In genomic region chr5:24351278-24351677, GRCm38 (mm10) we compare ENCODE assay signal across 8 mouse cellular contexts. TPM values are rescaled to one million over a fixed set of nuclear protein-coding genes. Genes with fewer than 3 reads are reported as not detected.
DNase-seq lines count a peak whose midpoint lies in the region; ATAC-seq and TF ChIP-seq lines count a peak whose summit lies in the region.

Gene Kcnh2 (minus strand): TSS chr5:24351604.

- H3K9me3 ChIP-seq in kidney, embryonic 16.5 days (ENCODE audit: low read length) = no peaks in the 10 kb centered on the region
- no peaks in the 10 kb centered on the region for H3K9me3 ChIP-seq in heart, embryonic 12.5 days (replicated peaks)

- intact Hi-C loops in left cerebral cortex, postnatal 14 days (cut with DNase I) = no loop called here

- H3K27ac ChIP-seq in kidney, embryonic 16.5 days (ENCODE audit: low read length) = peak within 1 kb of the TSS; percentile 90
- H3K27ac ChIP-seq in heart, embryonic 12.5 days (ENCODE audit: poor library complexity, severe bottlenecking) = peak within 1 kb of the TSS; percentile 99
- H3K27ac ChIP-seq in olfactory bulb, adult 2 months (ENCODE audit: insufficient read depth, low read depth, low read length) = peak within 1 kb of the TSS; percentile 93

- no peak for DNase-seq in kidney, adult 18-20 months
- DNase-seq in adrenal gland, postnatal 14 days = no peak
- no peak for DNase-seq in left cerebral cortex, postnatal 14 days (ENCODE audit: low spot score in 2 of 2)
- no peak for DNase-seq in embryo, embryonic 9.5 days (ENCODE audit: extremely low spot score)
- DNase-seq in embryo, embryonic 10 days (ENCODE audit: low spot score) = no peak

- H3K4me2 ChIP-seq in kidney, embryonic 16.5 days (replicated peaks; ENCODE audit: low read depth, low read length) = peak within 1 kb of the TSS; percentile 97
- peak within 1 kb of the TSS; percentile 91 for H3K4me2 ChIP-seq in heart, embryonic 12.5 days

- ATAC-seq in kidney, embryonic 16.5 days (ENCODE audit: low FRiP score, low TSS enrichment) = peak; percentile 36
- ATAC-seq in heart, embryonic 12.5 days (ENCODE audit: insufficient number of reproducible peaks, low FRiP score) = 0 out of 2 replicates have a peak, but pooled peaks have one; percentile 0

- peak within 1 kb of the TSS; percentile 75 for H3K9ac ChIP-seq in kidney, embryonic 16.5 days (replicated peaks; ENCODE audit: low read length)
- peak within 1 kb of the TSS; percentile 97 for H3K9ac ChIP-seq in heart, embryonic 12.5 days

- no peak for TF ChIP-seq POLR2A in olfactory bulb, adult 2 months (IDR thresholded peaks at IDR 0.05; ENCODE audit: insufficient read depth, low read depth, low read length)

- WGBS in kidney, embryonic 16.5 days = 0% methylated on average over 34 of the region's 53 CpGs
- under 1% methylated on average over 40 of the region's 53 CpGs for WGBS in heart, embryonic 12.5 days
- under 1% methylated on average over 52 of the region's 53 CpGs for WGBS in olfactory bulb, adult 2 months

- H3K4me1 ChIP-seq in kidney, embryonic 16.5 days (ENCODE audit: insufficient read depth, low read length) = peaks cover 60% of the 10 kb centered on the region
- peaks cover 74% of the 10 kb centered on the region for H3K4me1 ChIP-seq in heart, embryonic 12.5 days (replicated peaks)
- H3K4me1 ChIP-seq in olfactory bulb, adult 2 months (ENCODE audit: control insufficient read depth, insufficient read depth, low read length) = peaks cover 53% of the 10 kb centered on the region

- no peaks in the 10 kb centered on the region for H3K36me3 ChIP-seq in kidney, embryonic 16.5 days (ENCODE audit: insufficient read depth, low read length)
- H3K36me3 ChIP-seq in heart, embryonic 12.5 days = peaks cover 11% of the 10 kb centered on the region; the same call in 1 of the 2 replicates

- peak within 1 kb of the TSS; percentile 69 for H3K4me3 ChIP-seq in kidney, embryonic 16.5 days (ENCODE audit: low read length)
- peak within 1 kb of the TSS; percentile 82 for H3K4me3 ChIP-seq in heart, embryonic 12.5 days
- peak within 1 kb of the TSS; percentile 75 for H3K4me3 ChIP-seq in olfactory bulb, adult 2 months (ENCODE audit: insufficient read depth, low read depth, low read length)

- peaks cover 21% of the 10 kb centered on the region for H3K27me3 ChIP-seq in kidney, embryonic 16.5 days (ENCODE audit: insufficient read depth, low read length)
- no peaks in the 10 kb centered on the region for H3K27me3 ChIP-seq in heart, embryonic 12.5 days (replicated peaks)

- no peak for TF ChIP-seq CTCF in olfactory bulb, adult 2 months (IDR thresholded peaks at IDR 0.05; ENCODE audit: insufficient read depth, low read depth, low read length)

RNA-seq across cellular contexts. Expression of gene Kcnh2, which starts in this region (rescaled TPM):
- polyA plus RNA-seq in kidney, embryonic 16.5 days (2015; fragmentation: Nextera tagmentation; extraction: Ambion mirVana) = 5.9 and 6.5 TPM in 2 replicates
- 10.7 and 11.1 TPM in 2 replicates for total RNA-seq in adrenal gland, postnatal 14 days (2021)
- polyA plus RNA-seq in heart, embryonic 12.5 days (2016; fragmentation: Nextera tagmentation; extraction: Ambion mirVana) = 38.2 and 40.5 TPM in 2 replicates
- 10 to 100 TPM; 19.9 to 22.1 TPM for total RNA-seq in left cerebral cortex, postnatal 14 days (2021)
- polyA plus RNA-seq in olfactory bulb, adult 2 months (2012; ENCODE audit: insufficient read depth, insufficient read length, low replicate concordance, missing spikeins) = not detected in 2 replicates
